Mouse (Mus musculus) midbrain, embryonic 14.5 days (tissue): ENCODE results near the gene Cbfa2t2. TPM values are rescaled to one million over a fixed set of nuclear protein-coding genes. Genes with fewer than 3 reads are reported as not detected.

ENCODE experiments used
- ATAC-seq: fragments of 200-750 bp; cut with Nextera tagmentation; 2 replicates; pipeline ENCODE4 v1.8.0; 2017; ENCODE audit warnings: moderate number of reproducible peaks, moderate library complexity; ENCODE audit not compliant: low FRiP score, low TSS enrichment
- DNase-seq: peaks from one replicate; pipeline ENCODE4 v3.0.0-alpha.2; 2015
- H3K27ac ChIP-seq: fragments of 300-500 bp; sonication (generic); replicated peaks from 2 replicates; pipeline ENCODE4 v1.5.1; 2014; ENCODE audit warnings: mild to moderate bottlenecking, low read depth, low read length, moderate library complexity
- H3K27me3 ChIP-seq: fragments of 300-500 bp; sonication (generic); 2 replicates; pipeline ENCODE4 v1.6.1; 2014; ENCODE audit warnings: low read length, control low read depth, mixed read lengths; ENCODE audit not compliant: control insufficient read depth, insufficient read depth
- H3K36me3 ChIP-seq: fragments of 300-500 bp; sonication (generic); 2 replicates; pipeline ENCODE4 v1.6.1; 2014; ENCODE audit warnings: low read length, control low read depth; ENCODE audit not compliant: control insufficient read depth, insufficient read depth
- H3K4me1 ChIP-seq: fragments of 300-500 bp; sonication (generic); 2 replicates; pipeline ENCODE4 v1.6.1; 2014; ENCODE audit warnings: mild to moderate bottlenecking, antibody characterized with exemption, low read length, control low read depth; ENCODE audit not compliant: control insufficient read depth, insufficient read depth
- H3K4me2 ChIP-seq: fragments of 300-500 bp; sonication (generic); 2 replicates; pipeline ENCODE4 v1.6.1; 2014; ENCODE audit warnings: mild to moderate bottlenecking, low read length, moderate library complexity
- H3K4me3 ChIP-seq: fragments of 300-500 bp; sonication (generic); replicated peaks from 2 replicates; pipeline ENCODE4 v1.5.1; 2014; ENCODE audit warnings: low read depth, low read length
- H3K9ac ChIP-seq: fragments of 300-500 bp; sonication (generic); replicated peaks from 2 replicates; pipeline ENCODE4 v1.6.1; 2014; ENCODE audit warnings: mild to moderate bottlenecking, low read length, moderate library complexity
- H3K9me3 ChIP-seq: fragments of 300-500 bp; sonication (generic); 2 replicates; pipeline ENCODE4 v1.6.1; 2016; ENCODE audit warnings: low read length, control low read depth, mixed read lengths; ENCODE audit not compliant: control insufficient read depth
- WGBS: fragments of 180-500 bp; shearing (Covaris S2); extraction: QIAGEN DNeasy Blood & Tissue Kit; methylation state at CpG from one replicate; pipeline ENCODE4 v1.1.7; 2014; 5-methylcytosine and 5-hydroxymethylcytosine counted together
- polyA plus RNA-seq: library from polyadenylated mRNA; unstranded; fragments of >200 nt; fragmentation: Nextera tagmentation; extraction: Ambion mirVana; gene quantifications from 2 replicates; pipeline ENCODE4 v1.2.1, GENCODE M21; 2014

Cbfa2t2 gene
- polyA plus RNA-seq, 1 experiment from 2014 or later, result 65.6 TPM

DNA sequence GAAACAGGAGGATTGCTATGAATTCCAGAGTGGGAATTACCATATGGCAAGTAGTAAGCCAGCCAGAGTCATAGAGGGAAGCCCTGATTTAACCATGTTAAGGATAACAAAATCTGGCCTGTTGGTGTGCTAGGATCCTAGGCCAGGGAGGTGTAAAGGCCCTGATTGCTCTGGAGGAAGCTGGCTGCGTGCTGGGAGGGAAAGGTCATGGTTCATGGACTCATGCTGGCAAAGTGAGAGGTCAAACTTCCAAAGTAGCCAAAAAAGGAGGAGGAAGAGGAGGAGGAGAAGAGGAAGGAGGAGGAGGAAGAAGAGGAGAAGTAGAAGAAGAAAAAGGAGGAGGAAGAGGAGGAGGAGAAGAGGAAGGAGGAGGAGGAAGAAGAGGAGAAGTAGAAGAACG lies 3.6 kb upstream of the Cbfa2t2 start:
- H3K4me2 ChIP-seq, result no peak overlapping the region
- 69% methylated on average over 2 of the region's 2 CpGs for WGBS
- no peaks in the 10 kb centered on the region for H3K9me3 ChIP-seq
- DNase-seq (no peak), ATAC-seq (no peak)
- no peaks in the 10 kb centered on the region for H3K27me3 ChIP-seq
- peaks cover 17% of the 10 kb centered on the region for H3K4me1 ChIP-seq
- H3K36me3 ChIP-seq, result no peaks in the 10 kb centered on the region
- H3K4me3 ChIP-seq, result no peak overlapping the region
- no peak overlapping the region for H3K27ac ChIP-seq
- no peak overlapping the region for H3K9ac ChIP-seq

GRCm38 (mm10) chr2:154433391-154433790 lies 2.9 kb upstream of the Cbfa2t2 start:
- DNase-seq (peak; percentile 42), ATAC-seq (no peak)
- H3K4me3 ChIP-seq, result no peak overlapping the region
- peaks cover 17% of the 10 kb centered on the region for H3K4me1 ChIP-seq
- H3K4me2 ChIP-seq, result no peak overlapping the region
- no peaks in the 10 kb centered on the region for H3K9me3 ChIP-seq
- WGBS, result 51% methylated on average over 3 of the region's 3 CpGs
- no peak overlapping the region for H3K27ac ChIP-seq
- no peaks in the 10 kb centered on the region for H3K27me3 ChIP-seq
- no peak overlapping the region for H3K9ac ChIP-seq
- no peaks in the 10 kb centered on the region for H3K36me3 ChIP-seq

DNA sequence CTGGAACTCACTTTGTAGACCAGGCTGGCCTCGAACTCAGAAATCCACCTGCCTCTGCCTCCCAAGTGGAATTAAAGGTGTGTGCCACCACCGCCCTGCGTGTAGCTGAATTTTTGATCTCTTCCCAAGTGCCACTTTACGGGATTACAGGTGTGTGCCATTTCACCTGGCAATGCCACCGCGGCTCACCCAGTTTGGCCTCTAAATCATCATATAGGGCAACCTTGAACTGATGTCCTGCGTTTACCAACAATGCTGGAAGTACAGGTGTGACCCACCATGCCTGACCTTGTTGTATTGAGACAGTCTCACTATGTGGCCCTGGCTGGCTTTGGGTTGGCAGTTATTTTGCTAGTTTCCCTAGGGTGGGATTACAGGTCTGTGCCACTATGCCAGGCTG lies 1.6 kb upstream of the Cbfa2t2 start:
- Histone ChIP-seq H3K9ac (no peak overlapping the region), H3K4me2 (no peak overlapping the region), H3K36me3 (no peaks in the 10 kb centered on the region), H3K27me3 (no peaks in the 10 kb centered on the region), H3K9me3 (no peaks in the 10 kb centered on the region), H3K4me1 (peaks cover 19% of the 10 kb centered on the region), H3K27ac (no peak overlapping the region), H3K4me3 (no peak overlapping the region)
- WGBS, result 96% methylated on average over 7 of the region's 7 CpGs
- DNase-seq (no peak), ATAC-seq (no peak)

- H3K4me3 ChIP-seq, result peak overlapping the region; percentile 58
- peak overlapping the region; percentile 88 for H3K27ac ChIP-seq
- peak overlapping the region; percentile 73 for H3K9ac ChIP-seq
- DNase-seq (peak; percentile 99), ATAC-seq (peak; percentile 98)
- peak overlapping the region; percentile 71 for H3K4me2 ChIP-seq
- H3K9me3 ChIP-seq, result no peaks in the 10 kb centered on the region
- no peaks in the 10 kb centered on the region for H3K36me3 ChIP-seq
- H3K27me3 ChIP-seq, result no peaks in the 10 kb centered on the region
- H3K4me1 ChIP-seq, result peaks cover 19% of the 10 kb centered on the region
- WGBS, result under 1% methylated on average over 42 of the region's 44 CpGs
Measured at GRCm38 (mm10) chr2:154436076-154436457, 214 bp upstream of the Cbfa2t2 start.

DNA sequence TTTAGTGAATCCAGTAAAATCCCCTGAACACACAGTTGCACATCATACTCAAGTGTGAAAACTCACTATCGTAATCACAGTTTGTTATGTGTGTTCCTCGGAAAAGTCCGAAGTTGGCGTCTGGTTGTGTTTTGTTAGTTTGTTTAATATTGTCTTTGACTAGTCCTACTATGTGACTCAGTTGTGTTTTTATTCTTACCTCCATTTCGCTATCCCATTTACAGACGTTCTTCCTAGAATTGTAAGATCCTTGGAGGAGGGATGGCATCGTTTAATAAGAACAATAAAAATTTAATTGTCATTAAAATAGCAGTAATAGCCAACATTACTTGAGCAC lies 878 bp downstream of the Cbfa2t2 start:
- H3K27ac ChIP-seq, result peak overlapping the region; percentile 88; the same call in 1 of the 2 replicates

DNA sequence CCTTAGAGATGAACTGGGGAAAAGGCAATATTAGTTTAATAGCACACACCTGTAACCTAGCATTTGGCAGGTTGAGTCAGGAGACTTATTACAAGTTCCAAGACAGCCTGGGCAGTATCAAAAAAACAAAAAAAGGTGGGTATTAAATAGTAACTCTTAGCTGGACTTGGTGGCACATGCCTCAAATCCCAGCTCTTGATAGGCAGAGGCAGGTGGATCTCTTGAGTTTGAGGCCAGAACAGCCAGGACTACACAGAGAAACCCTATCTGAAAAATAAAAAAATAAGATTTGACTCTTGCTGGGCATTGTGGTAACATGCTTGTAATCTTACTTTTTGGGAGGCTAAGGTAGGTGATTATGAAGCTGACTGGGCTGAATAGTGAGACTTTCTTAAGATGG lies 4.2 kb downstream of the Cbfa2t2 start:
- no peak for ATAC-seq
- no peak overlapping the region for H3K27ac ChIP-seq
- H3K4me3 ChIP-seq, result no peak overlapping the region
- peaks cover 19% of the 10 kb centered on the region for H3K4me1 ChIP-seq
- no peak overlapping the region for H3K4me2 ChIP-seq
- no peak for DNase-seq
- H3K27me3 ChIP-seq, result no peaks in the 10 kb centered on the region
- no peaks in the 10 kb centered on the region for H3K9me3 ChIP-seq
- no peaks in the 10 kb centered on the region for H3K36me3 ChIP-seq
- H3K9ac ChIP-seq, result no peak overlapping the region

More for the DNA sequence above, 878 bp downstream of the Cbfa2t2 start:
- H3K9me3 ChIP-seq, result no peaks in the 10 kb centered on the region
- no peaks in the 10 kb centered on the region for H3K36me3 ChIP-seq
- peak overlapping the region; percentile 71 for H3K4me2 ChIP-seq
- peaks cover 19% of the 10 kb centered on the region for H3K4me1 ChIP-seq
- WGBS, result 21% methylated on average over 7 of the region's 7 CpGs
- peak overlapping the region; percentile 73 for H3K9ac ChIP-seq
- no peaks in the 10 kb centered on the region for H3K27me3 ChIP-seq
- DNase-seq (no peak), ATAC-seq (no peak)
- H3K4me3 ChIP-seq, result peak overlapping the region; percentile 58

DNA sequence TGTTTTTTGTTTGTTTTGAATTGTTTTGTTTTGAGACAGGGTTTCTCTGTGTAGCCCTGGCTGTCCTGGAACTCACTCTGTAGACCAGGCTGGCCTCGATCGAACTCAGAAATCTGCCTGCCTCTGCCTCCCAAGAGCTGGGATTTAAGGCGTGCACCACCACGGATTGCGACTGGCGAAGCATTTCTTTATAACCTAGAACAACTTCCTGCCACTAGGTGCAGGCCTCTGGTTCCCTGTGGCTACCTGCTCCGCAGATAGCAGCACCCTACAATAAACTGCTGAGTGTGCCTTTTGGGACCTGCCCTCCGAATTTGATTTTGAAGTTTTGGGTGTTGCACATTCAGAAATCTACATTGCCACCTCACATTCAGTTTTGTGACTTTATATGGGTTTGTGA lies 11.5 kb downstream of the Cbfa2t2 start:
- 0 out of 2 replicates have a peak, but pooled peaks cover 4% of the 10 kb centered on the region for H3K36me3 ChIP-seq
- 98% methylated on average over 8 of the region's 8 CpGs for WGBS
- no peaks in the 10 kb centered on the region for H3K9me3 ChIP-seq
- ATAC-seq, result no peak
- no peak overlapping the region for H3K27ac ChIP-seq
- no peak for DNase-seq
- H3K4me2 ChIP-seq, result no peak overlapping the region
- no peak overlapping the region for H3K4me3 ChIP-seq
- no peak overlapping the region for H3K9ac ChIP-seq
- no peaks in the 10 kb centered on the region for H3K4me1 ChIP-seq
- H3K27me3 ChIP-seq, result no peaks in the 10 kb centered on the region

DNA sequence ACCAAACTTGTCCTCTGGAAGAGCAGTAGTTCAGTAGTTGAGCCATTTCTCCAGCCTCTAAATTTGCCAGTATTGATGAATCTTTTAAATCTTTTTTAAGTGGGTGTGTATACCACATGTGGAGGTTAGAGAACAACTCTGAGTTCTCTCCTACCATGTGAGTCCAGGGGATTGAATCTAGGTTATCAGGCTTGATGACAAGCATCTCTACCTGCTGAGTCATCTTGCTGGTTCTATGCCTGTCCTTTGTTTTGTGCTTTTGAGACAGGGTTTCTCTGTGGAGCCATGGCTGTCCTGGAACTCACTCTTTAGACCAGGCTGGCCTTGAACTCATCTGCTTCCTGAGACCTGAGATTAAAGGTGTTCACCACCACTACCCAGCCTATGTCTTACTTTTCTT lies 12.4 kb downstream of the Cbfa2t2 start:
- no peaks in the 10 kb centered on the region for H3K9me3 ChIP-seq
- no peak for ATAC-seq
- H3K4me1 ChIP-seq, result no peaks in the 10 kb centered on the region
- H3K27me3 ChIP-seq, result no peaks in the 10 kb centered on the region
- H3K27ac ChIP-seq, result no peak overlapping the region
- no peak overlapping the region for H3K4me2 ChIP-seq
- DNase-seq, result no peak
- H3K9ac ChIP-seq, result no peak overlapping the region
- H3K36me3 ChIP-seq, result 0 out of 2 replicates have a peak, but pooled peaks cover 4% of the 10 kb centered on the region
- H3K4me3 ChIP-seq, result no peak overlapping the region

- DNase-seq (no peak), ATAC-seq (no peak)
- Histone ChIP-seq H3K27me3 (no peaks in the 10 kb centered on the region), H3K4me3 (no peak overlapping the region), H3K9ac (no peak overlapping the region), H3K36me3 (0 out of 2 replicates have a peak, but pooled peaks cover 2% of the 10 kb centered on the region), H3K9me3 (no peaks in the 10 kb centered on the region), H3K4me2 (no peak overlapping the region), H3K27ac (no peak overlapping the region), H3K4me1 (0 out of 2 replicates have a peak, but pooled peaks cover 4% of the 10 kb centered on the region)
- WGBS, result 94% methylated on average over 2 of the region's 2 CpGs
Measured at GRCm38 (mm10) chr2:154452951-154453350, 16.7 kb downstream of the Cbfa2t2 start.
